Mouse (Mus musculus) midbrain, embryonic 14.5 days (tissue): Measurements from ENCODE around the gene Oca2. TPM values are rescaled to one million over a fixed set of nuclear protein-coding genes. Genes with fewer than 3 reads are reported as not detected.

Source experiments
- ATAC-seq: fragments of 200-750 bp; cut with Nextera tagmentation; 2 replicates; pipeline ENCODE4 v1.8.0; 2017; ENCODE audit warnings: moderate number of reproducible peaks, moderate library complexity; ENCODE audit not compliant: low FRiP score, low TSS enrichment
- DNase-seq: peaks from one replicate; pipeline ENCODE4 v3.0.0-alpha.2; 2015
- H3K27ac ChIP-seq: fragments of 300-500 bp; sonication (generic); replicated peaks from 2 replicates; pipeline ENCODE4 v1.5.1; 2014; ENCODE audit warnings: mild to moderate bottlenecking, low read depth, low read length, moderate library complexity
- H3K27me3 ChIP-seq: fragments of 300-500 bp; sonication (generic); 2 replicates; pipeline ENCODE4 v1.6.1; 2014; ENCODE audit warnings: low read length, control low read depth, mixed read lengths; ENCODE audit not compliant: control insufficient read depth, insufficient read depth
- H3K36me3 ChIP-seq: fragments of 300-500 bp; sonication (generic); 2 replicates; pipeline ENCODE4 v1.6.1; 2014; ENCODE audit warnings: low read length, control low read depth; ENCODE audit not compliant: control insufficient read depth, insufficient read depth
- H3K4me1 ChIP-seq: fragments of 300-500 bp; sonication (generic); 2 replicates; pipeline ENCODE4 v1.6.1; 2014; ENCODE audit warnings: mild to moderate bottlenecking, antibody characterized with exemption, low read length, control low read depth; ENCODE audit not compliant: control insufficient read depth, insufficient read depth
- H3K4me2 ChIP-seq: fragments of 300-500 bp; sonication (generic); 2 replicates; pipeline ENCODE4 v1.6.1; 2014; ENCODE audit warnings: mild to moderate bottlenecking, low read length, moderate library complexity
- H3K4me3 ChIP-seq: fragments of 300-500 bp; sonication (generic); replicated peaks from 2 replicates; pipeline ENCODE4 v1.5.1; 2014; ENCODE audit warnings: low read depth, low read length
- H3K9ac ChIP-seq: fragments of 300-500 bp; sonication (generic); replicated peaks from 2 replicates; pipeline ENCODE4 v1.6.1; 2014; ENCODE audit warnings: mild to moderate bottlenecking, low read length, moderate library complexity
- H3K9me3 ChIP-seq: fragments of 300-500 bp; sonication (generic); 2 replicates; pipeline ENCODE4 v1.6.1; 2016; ENCODE audit warnings: low read length, control low read depth, mixed read lengths; ENCODE audit not compliant: control insufficient read depth
- WGBS: fragments of 180-500 bp; shearing (Covaris S2); extraction: QIAGEN DNeasy Blood & Tissue Kit; methylation state at CpG from one replicate; pipeline ENCODE4 v1.1.7; 2014; 5-methylcytosine and 5-hydroxymethylcytosine counted together
- polyA plus RNA-seq: library from polyadenylated mRNA; unstranded; fragments of >200 nt; fragmentation: Nextera tagmentation; extraction: Ambion mirVana; gene quantifications from 2 replicates; pipeline ENCODE4 v1.2.1, GENCODE M21; 2014

Oca2 gene
- polyA plus RNA-seq, 1 experiment from 2014 or later, result 0.13 TPM

GRCm38 (mm10) chr7:56236617-56237016 is 2.9 kb upstream of the Oca2 start:
- Histone ChIP-seq H3K27me3 (no peaks in the 10 kb centered on the region), H3K4me2 (no peak overlapping the region), H3K9me3 (no peaks in the 10 kb centered on the region), H3K4me1 (0 out of 2 replicates have a peak, but pooled peaks cover 6% of the 10 kb centered on the region), H3K27ac (no peak overlapping the region), H3K36me3 (peaks cover 19% of the 10 kb centered on the region), H3K4me3 (no peak overlapping the region), H3K9ac (no peak overlapping the region)
- no peak for DNase-seq
- 55% methylated on average over 3 of the region's 3 CpGs for WGBS
- ATAC-seq, result no peak

- H3K27ac ChIP-seq, result no peak overlapping the region
- DNase-seq (no peak), ATAC-seq (no peak)
- H3K36me3 ChIP-seq, result no peaks in the 10 kb centered on the region
- no peaks in the 10 kb centered on the region for H3K4me1 ChIP-seq
- WGBS, result 82% methylated on average over 10 of the region's 10 CpGs
- H3K4me3 ChIP-seq, result no peak overlapping the region
- no peaks in the 10 kb centered on the region for H3K27me3 ChIP-seq
- H3K9ac ChIP-seq, result no peak overlapping the region
- H3K9me3 ChIP-seq, result no peaks in the 10 kb centered on the region
- no peak overlapping the region for H3K4me2 ChIP-seq
These were observed 15.0 kb downstream of the Oca2 start for GRCm38 (mm10) chr7:56254568-56254967.

GRCm38 (mm10) chr7:56257875-56258441 is 18.4 kb downstream of the Oca2 start:
- no peaks in the 10 kb centered on the region for H3K4me1 ChIP-seq
- H3K27ac ChIP-seq, result no peak overlapping the region
- no peaks in the 10 kb centered on the region for H3K9me3 ChIP-seq
- DNase-seq (no peak), ATAC-seq (no peak)
- no peaks in the 10 kb centered on the region for H3K27me3 ChIP-seq
- H3K4me2 ChIP-seq, result no peak overlapping the region
- WGBS, result 77% methylated on average over 3 of the region's 3 CpGs
- no peak overlapping the region for H3K4me3 ChIP-seq
- H3K9ac ChIP-seq, result no peak overlapping the region
- no peaks in the 10 kb centered on the region for H3K36me3 ChIP-seq

- ATAC-seq (no peak), DNase-seq (no peak)
- 88% methylated on average over 2 of the region's 2 CpGs for WGBS
- Histone ChIP-seq H3K4me2 (no peak overlapping the region), H3K4me1 (no peaks in the 10 kb centered on the region), H3K27ac (no peak overlapping the region), H3K9ac (no peak overlapping the region), H3K27me3 (no peaks in the 10 kb centered on the region), H3K36me3 (no peaks in the 10 kb centered on the region), H3K4me3 (no peak overlapping the region), H3K9me3 (no peaks in the 10 kb centered on the region)
These were observed 37.9 kb downstream of the Oca2 start for GRCm38 (mm10) chr7:56277506-56277905.

- Histone ChIP-seq H3K4me2 (no peak overlapping the region), H3K36me3 (no peaks in the 10 kb centered on the region), H3K4me1 (no peaks in the 10 kb centered on the region), H3K27me3 (no peaks in the 10 kb centered on the region), H3K27ac (no peak overlapping the region), H3K9ac (no peak overlapping the region), H3K9me3 (no peaks in the 10 kb centered on the region), H3K4me3 (no peak overlapping the region)
- peak; percentile 78 for ATAC-seq
- WGBS, result 37% methylated on average over 6 of the region's 6 CpGs
- peak; percentile 89 for DNase-seq
These were observed 52.0 kb downstream of the Oca2 start for GRCm38 (mm10) chr7:56291468-56292115.

GRCm38 (mm10) chr7:56304408-56304807 is 64.8 kb downstream of the Oca2 start:
- Histone ChIP-seq H3K27me3 (no peaks in the 10 kb centered on the region), H3K9ac (no peak overlapping the region), H3K4me2 (no peak overlapping the region), H3K36me3 (no peaks in the 10 kb centered on the region), H3K27ac (no peak overlapping the region), H3K4me3 (no peak overlapping the region), H3K4me1 (no peaks in the 10 kb centered on the region), H3K9me3 (no peaks in the 10 kb centered on the region)
- 2% methylated on average over 1 of the region's 1 CpGs for WGBS
- ATAC-seq (no peak), DNase-seq (no peak)

GRCm38 (mm10) chr7:56314358-56314757 is 74.8 kb downstream of the Oca2 start:
- no peak overlapping the region for H3K27ac ChIP-seq
- no peak for ATAC-seq

GRCm38 (mm10) chr7:56315630-56316529 is 76.3 kb downstream of the Oca2 start:
- no peaks in the 10 kb centered on the region for H3K27me3 ChIP-seq
- 50% methylated on average over 7 of the region's 7 CpGs for WGBS
- H3K27ac ChIP-seq, result no peak overlapping the region
- no peak overlapping the region for H3K4me3 ChIP-seq
- no peak overlapping the region for H3K9ac ChIP-seq
- no peaks in the 10 kb centered on the region for H3K4me1 ChIP-seq
- no peak overlapping the region for H3K4me2 ChIP-seq
- H3K9me3 ChIP-seq, result no peaks in the 10 kb centered on the region
- DNase-seq, result no peak
- no peak for ATAC-seq
- H3K36me3 ChIP-seq, result no peaks in the 10 kb centered on the region

More at GRCm38 (mm10) chr7:56314358-56314757, 74.8 kb downstream of the Oca2 start:
- no peaks in the 10 kb centered on the region for H3K9me3 ChIP-seq
- H3K4me2 ChIP-seq, result no peak overlapping the region
- no peaks in the 10 kb centered on the region for H3K36me3 ChIP-seq
- no peak for DNase-seq
- H3K27me3 ChIP-seq, result no peaks in the 10 kb centered on the region
- no peaks in the 10 kb centered on the region for H3K4me1 ChIP-seq
- 66% methylated on average over 5 of the region's 5 CpGs for WGBS
- H3K9ac ChIP-seq, result no peak overlapping the region
- no peak overlapping the region for H3K4me3 ChIP-seq
